Mouse (Mus musculus): ENCODE measurements around the gene Klrg1. TPM values are rescaled to one million over a fixed set of nuclear protein-coding genes. Genes with fewer than 3 reads are reported as not detected.

Gene Klrg1
- total RNA-seq, 2 experiments from 2014 or later, result 0.44 to 0.56 TPM

Other genes starting within 250 kb of the Klrg1 start
- gene M6pr, start 25.8 kb upstream of the Klrg1 start, total RNA-seq (2015), result 158 and 160 TPM in 2 replicates
- gene M6pr, start 25.8 kb upstream of the Klrg1 start, total RNA-seq (2017), result 329 and 358 TPM in 2 replicates
- 5.0 and 13.3 TPM in 2 replicates for gene Phc1, start 57.7 kb upstream of the Klrg1 start, total RNA-seq (2015)
- gene Phc1, start 57.7 kb upstream of the Klrg1 start, total RNA-seq (2017), result 3.3 and 3.6 TPM in 2 replicates
- gene Rimklb, start 215.9 kb upstream of the Klrg1 start, total RNA-seq (2015), result not detected in 2 replicates
- gene Rimklb, start 215.9 kb upstream of the Klrg1 start, total RNA-seq (2017), result not detected in 2 replicates
- not detected in 2 replicates for gene Mfap5, start 223.0 kb upstream of the Klrg1 start, total RNA-seq (2015)
- gene Mfap5, start 223.0 kb upstream of the Klrg1 start, total RNA-seq (2017), result not detected in 2 replicates

All from megakaryocyte, adult 5-6 weeks (primary cell).